Mouse (Mus musculus): Measurements from ENCODE around the gene Sbk1. TPM values are rescaled to one million over a fixed set of nuclear protein-coding genes. Genes with fewer than 3 reads are reported as not detected.

Gene Sbk1
- polyA plus RNA-seq, 1 experiment from 2014 or later: 130 TPM

Other genes starting within 250 kb of the Sbk1 start
- gene Gsg1l, start 190.2 kb upstream of the Sbk1 start, polyA plus RNA-seq (2016; fragmentation: Nextera tagmentation; extraction: Ambion mirVana): 1.2 and 1.4 TPM in 2 replicates
- 73.1 and 78.5 TPM in 2 replicates for gene Xpo6, start 72.1 kb upstream of the Sbk1 start, polyA plus RNA-seq (2016; fragmentation: Nextera tagmentation; extraction: Ambion mirVana)
- 2.8 and 3.3 TPM in 2 replicates for gene Lat, start 97.0 kb downstream of the Sbk1 start, polyA plus RNA-seq (2016; fragmentation: Nextera tagmentation; extraction: Ambion mirVana)
- 64.9 and 68.9 TPM in 2 replicates for gene Spns1, start 104.8 kb downstream of the Sbk1 start, polyA plus RNA-seq (2016; fragmentation: Nextera tagmentation; extraction: Ambion mirVana)
- 3.1 and 3.2 TPM in 2 replicates for gene Nfatc2ip, start 124.1 kb downstream of the Sbk1 start, polyA plus RNA-seq (2016; fragmentation: Nextera tagmentation; extraction: Ambion mirVana)
- gene Cd19, start 142.3 kb downstream of the Sbk1 start, polyA plus RNA-seq (2016; fragmentation: Nextera tagmentation; extraction: Ambion mirVana): not detected in 2 replicates
- gene Rabep2, start 156.1 kb downstream of the Sbk1 start, polyA plus RNA-seq (2016; fragmentation: Nextera tagmentation; extraction: Ambion mirVana): 35.3 and 36.7 TPM in 2 replicates
- gene Atp2a1, start 190.5 kb downstream of the Sbk1 start, polyA plus RNA-seq (2016; fragmentation: Nextera tagmentation; extraction: Ambion mirVana): 22.3 and 26.8 TPM in 2 replicates
- 60.2 and 62.6 TPM in 2 replicates for gene Sh2b1, start 202.8 kb downstream of the Sbk1 start, polyA plus RNA-seq (2016; fragmentation: Nextera tagmentation; extraction: Ambion mirVana)
- gene Tufm, start 214.7 kb downstream of the Sbk1 start, polyA plus RNA-seq (2016; fragmentation: Nextera tagmentation; extraction: Ambion mirVana): 138 and 141 TPM in 2 replicates
- 62.9 and 64.0 TPM in 2 replicates for gene Atxn2l, start 230.8 kb downstream of the Sbk1 start, polyA plus RNA-seq (2016; fragmentation: Nextera tagmentation; extraction: Ambion mirVana)